In genomic region chr5:123891669-123892068, GRCm38 (mm10) we compare ENCODE assay signal across 8 mouse cellular contexts. TPM values are rescaled to one million over a fixed set of nuclear protein-coding genes. Genes with fewer than 3 reads are reported as not detected.
DNase-seq lines count a peak whose midpoint lies in the region; ATAC-seq and TF ChIP-seq lines count a peak whose summit lies in the region.

No protein-coding gene starts in this region.

- WGBS in hindbrain, embryonic 14.5 days = 57% methylated on average over 6 of the region's 6 CpGs

- peaks cover 14% of the 10 kb centered on the region for H3K27me3 ChIP-seq in G1E (ENCODE audit: insufficient read depth, low read length)
- H3K27me3 ChIP-seq in hindbrain, embryonic 14.5 days (ENCODE audit: control insufficient read depth, insufficient read depth, low read length) = no peaks in the 10 kb centered on the region
- no peaks in the 10 kb centered on the region for H3K27me3 ChIP-seq in myocyte (ENCODE audit: control insufficient read depth, insufficient read depth, insufficient read length)

- H3K79me2 ChIP-seq in myocyte (ENCODE audit: control insufficient read depth, insufficient read depth) = no peaks in the 10 kb centered on the region

- ATAC-seq in CD4-positive, CD25-positive, alpha-beta regulatory T cell, adult 4 months = no peak
- peak; percentile 34; the same call in 1 of the 2 replicates for ATAC-seq in G1E (ENCODE audit: extremely low read depth, insufficient number of reproducible peaks, low FRiP score, poor library complexity, severe bottlenecking)
- ATAC-seq in hindbrain, embryonic 14.5 days (ENCODE audit: low FRiP score) = no peak

- H3K36me3 ChIP-seq in G1E (replicated peaks) (no peaks in the 10 kb centered on the region), myocyte (ENCODE audit: control insufficient read depth, insufficient read depth) (no peaks in the 10 kb centered on the region)
- H3K36me3 ChIP-seq in hindbrain, embryonic 14.5 days (replicated peaks; ENCODE audit: control insufficient read depth, insufficient read depth) = no peaks in the 10 kb centered on the region

- H3K9me3 ChIP-seq in G1E (replicated peaks) = no peaks in the 10 kb centered on the region
- H3K9me3 ChIP-seq in hindbrain, embryonic 14.5 days (ENCODE audit: control insufficient read depth, low read length) = no peaks in the 10 kb centered on the region

- no peak overlapping the region for H3K27ac ChIP-seq in hindbrain, embryonic 14.5 days

- H3K4me2 ChIP-seq in hindbrain, embryonic 14.5 days (replicated peaks) = no peak overlapping the region
- H3K4me2 ChIP-seq in myocyte (ENCODE audit: low read depth) = peak overlapping the region; percentile 39

- peaks cover 25% of the 10 kb centered on the region for H3K4me1 ChIP-seq in G1E (ENCODE audit: insufficient read depth, low read depth, low read length)
- no peaks in the 10 kb centered on the region for H3K4me1 ChIP-seq in hindbrain, embryonic 14.5 days (replicated peaks; ENCODE audit: control insufficient read depth, insufficient read depth, low read length)

- H3ac ChIP-seq in myocyte (ENCODE audit: control insufficient read depth, insufficient read length) = no peak overlapping the region

- no peak for TF ChIP-seq POLR2A in myocyte (IDR thresholded peaks at IDR 0.05; ENCODE audit: insufficient read length, low read depth)

- no peak overlapping the region for H3K9ac ChIP-seq in hindbrain, embryonic 14.5 days

- peak; percentile 73 for DNase-seq in CD4-positive, CD25-positive, alpha-beta regulatory T cell, adult 2 months (ENCODE audit: low read depth, low spot score)
- peak; percentile 56 to 63 for DNase-seq in kidney, postnatal 4 days
- DNase-seq in kidney, adult 9 months = no peak
- DNase-seq in G1E (ENCODE audit: low spot score) = peak; percentile 43
- DNase-seq in hindbrain, embryonic 14.5 days (ENCODE audit: low spot score) = peak; percentile 30
- DNase-seq in cerebellum, adult 9-11 months = no peak

- TF ChIP-seq CTCF in G1E (IDR thresholded peaks at IDR 0.05; ENCODE audit: low read depth, low read length) = no peak

- H3K4me3 ChIP-seq in G1E (ENCODE audit: low read depth, low read length) = no peak overlapping the region
- H3K4me3 ChIP-seq in hindbrain, embryonic 14.5 days (replicated peaks; ENCODE audit: low read length) = no peak overlapping the region
- no peak overlapping the region for H3K4me3 ChIP-seq in myocyte

TF ChIP-seq in myocyte, 11 proteins besides CTCF, POLR2A, EP300 and RAD21:
- no peak for TF ChIP-seq USF1 (IDR thresholded peaks at IDR 0.05; ENCODE audit: low read depth)
- no peak for TF ChIP-seq CEBPB (IDR thresholded peaks at IDR 0.05; ENCODE audit: insufficient read depth, poor library complexity, severe bottlenecking)
- no peak for TF ChIP-seq SRF (IDR thresholded peaks at IDR 0.05; ENCODE audit: control insufficient read depth, insufficient read length, low read depth)
- no peak for TF ChIP-seq TCF3 (IDR thresholded peaks at IDR 0.05; ENCODE audit: insufficient read length, low read depth)
- no peak for TF ChIP-seq MYOG (IDR thresholded peaks at IDR 0.05; ENCODE audit: control insufficient read depth in 1 of 3, insufficient read depth in 1 of 3, insufficient read length in 2 of 3, low read depth in 2 of 3)
- TF ChIP-seq REST (IDR thresholded peaks at IDR 0.05; ENCODE audit: insufficient read depth, insufficient read length) = no peak
- TF ChIP-seq TCF12 (IDR thresholded peaks at IDR 0.05; ENCODE audit: insufficient read depth, poor library complexity, severe bottlenecking) = no peak
- TF ChIP-seq E2F4 (IDR thresholded peaks at IDR 0.05; ENCODE audit: insufficient read depth) = no peak

RNA-seq across cellular contexts. Expression of gene Hcar1, which starts 11.8 kb away (rescaled TPM):
- polyA plus RNA-seq in CD4-positive, CD25-positive, alpha-beta regulatory T cell, adult 4 months (2017; shearing (Covaris generic)) = not detected
- total RNA-seq in G1E (2014; fragmentation: Nextera tagmentation) (not detected in 2 replicates), G1E (2017) (0.06 and 0.22 TPM in 2 replicates)
- polyA plus RNA-seq in G1E (2012) (not detected in 2 replicates), myocyte (2012; fragmentation: generic; extraction: Trizol) (not detected)
- polyA plus RNA-seq in hindbrain, embryonic 14.5 days (2014; fragmentation: Nextera tagmentation; extraction: Ambion mirVana) = 0.51 and 0.64 TPM in 2 replicates

RNA-seq across cellular contexts. Expression of gene Denr, which starts 15.3 kb away (rescaled TPM):
- 10 to 100 TPM; 52.8 to 75.2 TPM for polyA plus RNA-seq in CD4-positive, CD25-positive, alpha-beta regulatory T cell, adult 4 months (2017; shearing (Covaris generic))
- total RNA-seq in G1E (2014; fragmentation: Nextera tagmentation) (54.0 and 97.5 TPM in 2 replicates), G1E (2017) (39.7 and 51.7 TPM in 2 replicates)
- polyA plus RNA-seq in G1E (2012) (150 and 207 TPM in 2 replicates), myocyte (2012; fragmentation: generic; extraction: Trizol) (38.0 TPM)
- polyA plus RNA-seq in hindbrain, embryonic 14.5 days (2014; fragmentation: Nextera tagmentation; extraction: Ambion mirVana) = 104 and 111 TPM in 2 replicates

RNA-seq across cellular contexts. Expression of gene Hcar2, which starts 26.4 kb away (rescaled TPM):
- polyA plus RNA-seq in CD4-positive, CD25-positive, alpha-beta regulatory T cell, adult 4 months (2017; shearing (Covaris generic)) = under 1 TPM in 1 of 2 experiments, not detected in 1; 0.42 TPM
- total RNA-seq in G1E (2014; fragmentation: Nextera tagmentation) (not detected in 2 replicates), G1E (2017) (0.12 and 0.22 TPM in 2 replicates)
- polyA plus RNA-seq in G1E (2012) (not detected in 2 replicates), myocyte (2012; fragmentation: generic; extraction: Trizol) (not detected)
- not detected in 2 replicates for polyA plus RNA-seq in hindbrain, embryonic 14.5 days (2014; fragmentation: Nextera tagmentation; extraction: Ambion mirVana)

RNA-seq across cellular contexts. Expression of gene Gm43518, which starts 35.5 kb away (rescaled TPM):
- polyA plus RNA-seq in CD4-positive, CD25-positive, alpha-beta regulatory T cell, adult 4 months (2017; shearing (Covaris generic)) = 1 to 10 TPM; 2.7 to 8.0 TPM
- 1.6 TPM in 1 of 2 replicates, not detected in the other for total RNA-seq in G1E (2014; fragmentation: Nextera tagmentation)
- total RNA-seq in G1E (2017) = 0.27 and 1.5 TPM in 2 replicates
- polyA plus RNA-seq in G1E (2012) = not detected in 2 replicates
- polyA plus RNA-seq in hindbrain, embryonic 14.5 days (2014; fragmentation: Nextera tagmentation; extraction: Ambion mirVana) = 2.3 and 2.6 TPM in 2 replicates
- polyA plus RNA-seq in myocyte (2012; fragmentation: generic; extraction: Trizol) = not detected

RNA-seq across cellular contexts. Expression of gene Ccdc62, which starts 38.8 kb away (rescaled TPM):
- polyA plus RNA-seq in CD4-positive, CD25-positive, alpha-beta regulatory T cell, adult 4 months (2017; shearing (Covaris generic)) = 10 to 100 TPM in 1 of 2 experiments, 1 to 10 TPM in 1; 9.6 to 16.0 TPM
- total RNA-seq in G1E (2014; fragmentation: Nextera tagmentation) = 2.8 and 9.4 TPM in 2 replicates
- 3.0 and 3.9 TPM in 2 replicates for total RNA-seq in G1E (2017)
- polyA plus RNA-seq in G1E (2012) = 5.0 and 5.6 TPM in 2 replicates
- 5.2 and 5.5 TPM in 2 replicates for polyA plus RNA-seq in hindbrain, embryonic 14.5 days (2014; fragmentation: Nextera tagmentation; extraction: Ambion mirVana)
- 4.7 TPM for polyA plus RNA-seq in myocyte (2012; fragmentation: generic; extraction: Trizol)

Comparison
In these comparisons a context has a peak if more than half of its experiments do, and no peak if none do; other contexts are left out.
1. DNase-seq: peak in CD4-positive, CD25-positive, alpha-beta regulatory T cell, adult 2 months (single experiment), kidney, postnatal 4 days (2 of 2), G1E (single experiment) and hindbrain, embryonic 14.5 days (single experiment); none in kidney, adult 9 months (single experiment) and cerebellum, adult 9-11 months (single experiment).